ENCODE assay signal across 13 mouse cellular contexts in the genomic region with DNA sequence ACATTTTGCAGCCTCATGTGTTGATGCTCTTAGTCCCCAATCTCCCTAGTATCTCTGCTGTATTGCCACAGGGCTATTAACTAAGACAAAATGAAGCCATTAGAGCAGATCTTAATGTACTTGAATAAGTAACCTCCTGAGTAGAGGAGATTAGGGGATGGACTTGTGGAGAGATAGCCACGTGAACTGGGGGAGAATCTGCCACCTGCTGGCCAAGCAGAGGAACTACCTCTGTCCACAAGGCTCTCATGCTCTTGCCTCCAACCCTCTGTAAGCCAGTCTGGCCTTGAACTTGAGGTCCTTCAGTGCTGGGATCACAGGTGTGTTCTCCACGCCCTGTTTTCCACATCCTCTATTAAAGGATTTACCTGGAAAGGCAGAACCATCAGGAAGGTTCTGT. TPM values are rescaled to one million over a fixed set of nuclear protein-coding genes. Genes with fewer than 3 reads are reported as not detected.
DNase-seq lines count a peak whose midpoint lies in the region; TF ChIP-seq lines count a peak whose summit lies in the region.
"Not testable (repeated sequence)": the region's sequence is repeated elsewhere in the genome, so short reads cannot be mapped to it uniquely, and the experiment has no call there.
"Had no signal": no experiment of that assay in that cellular context is flagged by ENCODE, and none has a peak within 500 bp of the region (broad histone marks: within the 10 kb centered on the region; RNA-seq: fewer than 3 reads in every experiment).

No protein-coding gene starts in this region.

- 4% methylated on average over 2 of the region's 2 CpGs for WGBS in small intestine, adult 2 months

- not testable (repeated sequence) for TF ChIP-seq POLR2A in MEL (IDR thresholded peaks at IDR 0.05; ENCODE audit: control insufficient read depth in 1 of 2, insufficient read depth in 1 of 2, low read depth in 1 of 2, low read length in 2 of 2, poor library complexity in 1 of 2); small intestine, adult 2 months (IDR thresholded peaks at IDR 0.05; ENCODE audit: low read depth, low read length)

- H3K79me2 ChIP-seq in MEL (ENCODE audit: control insufficient read depth, insufficient read depth, low read length, poor library complexity): not testable (repeated sequence)

- peak in 1 of 3 experiments; percentile 52; a peak in 2 of 6 replicates for TF ChIP-seq CTCF in MEL (IDR thresholded peaks at IDR 0.05 in 2 of 3, conservative IDR thresholded peaks at IDR 0.05 in 1 of 3; ENCODE audit: control insufficient read depth in 1 of 3, insufficient read depth in 1 of 3, low read depth in 2 of 3, low read length in 3 of 3, poor library complexity in 1 of 3, severe bottlenecking in 1 of 3)
- TF ChIP-seq CTCF in small intestine, adult 2 months (IDR thresholded peaks at IDR 0.05; ENCODE audit: extremely low read depth, insufficient read length, insufficient replicate concordance, low read depth, low read length): peak; percentile 16; the same call in 1 of the 2 replicates

- H3K9ac ChIP-seq in MEL (ENCODE audit: control insufficient read depth, low read depth, low read length, poor library complexity, severe bottlenecking): not testable (repeated sequence)

- H3K27me3 ChIP-seq in MEL (ENCODE audit: control insufficient read depth in 1 of 2, insufficient read depth in 2 of 2, low read length in 2 of 2); small intestine, adult 2 months (ENCODE audit: control insufficient read depth, insufficient read depth, low read length): not testable (repeated sequence)

- H3K27ac ChIP-seq in MEL (ENCODE audit: control insufficient read depth, low read depth, low read length); small intestine, adult 2 months (ENCODE audit: insufficient read depth, low read depth, low read length): not testable (repeated sequence)

- not testable (repeated sequence) for H3K9me3 ChIP-seq in MEL (replicated peaks; ENCODE audit: insufficient read depth, low read length)

- TF ChIP-seq RAD21 in MEL (IDR thresholded peaks at IDR 0.05; ENCODE audit: low read depth, low read length): not testable (repeated sequence)

- intact Hi-C loops in heart, postnatal 10 days (cut with DNase I): loop anchor here (5.0 kb wide), 1 partner anchor 1849 kb away; no protein-coding TSS in a partner anchor

- H3K4me3 ChIP-seq in MEL (ENCODE audit: control insufficient read depth in 1 of 2, insufficient read depth in 1 of 2, low read depth in 2 of 2, low read length in 2 of 2); small intestine, adult 2 months (ENCODE audit: low read depth, low read length): not testable (repeated sequence)

- DNase-seq in 3T3-L1 (ENCODE audit: low read depth, low spot score) (peak; percentile 14), MEL (ENCODE audit: low read depth, low spot score) (peak; percentile 14)
- DNase-seq in adrenal gland, adult 2 months: peak; percentile 19
- peak; percentile 12 to 28 for DNase-seq in cerebellum, postnatal 14 days
- peak; percentile 13 to 21 for DNase-seq in heart, postnatal 10 days
- peak; percentile 14 to 19 for DNase-seq in kidney, postnatal 36 days
- peak; percentile 26 for DNase-seq in lung, postnatal 25 days (ENCODE audit: low spot score)

- TF ChIP-seq EP300 in MEL (IDR thresholded peaks at IDR 0.05; ENCODE audit: low read depth in 1 of 2, low read length in 2 of 2): not testable (repeated sequence)

- not testable (repeated sequence) for H3K4me1 ChIP-seq in MEL (ENCODE audit: control insufficient read depth in 1 of 2, insufficient read depth in 2 of 2, low read length in 2 of 2); small intestine, adult 2 months (ENCODE audit: control insufficient read depth, insufficient read depth, insufficient read length, low read length)

- H3K36me3 ChIP-seq in MEL (ENCODE audit: control insufficient read depth in 1 of 2, insufficient read depth in 2 of 2, low read length in 2 of 2); small intestine, adult 2 months (ENCODE audit: control insufficient read depth, insufficient read depth, low read length): not testable (repeated sequence)

RNA-seq across cellular contexts. Expression of a gene that starts 23.7 kb away (rescaled TPM):
- total RNA-seq in MEL (2012; rRNA removed): not detected in 2 replicates
- polyA plus RNA-seq in MEL (2012; ENCODE audit: insufficient read depth in 1 of 2, insufficient read length in 2 of 2, low read depth in 1 of 2, low replicate concordance in 2 of 2, missing spikeins in 1 of 2): not detected
- total RNA-seq in adrenal gland, adult 2 months (2021): 1 to 10 TPM; 4.1 to 4.4 TPM
- polyA plus RNA-seq in adrenal gland, adult 2 months (2012; rRNA removed): 4.9 and 6.5 TPM in 2 replicates
- 1 to 10 TPM; 5.8 to 6.6 TPM for total RNA-seq in heart, postnatal 10 days (2021)
- polyA plus RNA-seq in small intestine, adult 2 months (2012; rRNA removed): 13.0 and 15.2 TPM in 2 replicates
- total RNA-seq: forebrain, postnatal 0 days had no signal
- polyA plus RNA-seq: G1E; hindbrain, embryonic 10.5 days; neural tube, embryonic 13.5 days had no signal

RNA-seq across cellular contexts. Expression of a gene that starts 39.4 kb away (rescaled TPM):
- total RNA-seq in MEL (2012; rRNA removed): not detected in 2 replicates
- not detected for polyA plus RNA-seq in MEL (2012; ENCODE audit: insufficient read depth in 1 of 2, insufficient read length in 2 of 2, low read depth in 1 of 2, low replicate concordance in 2 of 2, missing spikeins in 1 of 2)
- 100 to 1,000 TPM in 1 of 2 experiments, 10 to 100 TPM in 1; 88.0 to 148 TPM for total RNA-seq in adrenal gland, adult 2 months (2021)
- polyA plus RNA-seq in adrenal gland, adult 2 months (2012; rRNA removed): 234 and 281 TPM in 2 replicates
- 100 to 1,000 TPM; 188 to 226 TPM for total RNA-seq in heart, postnatal 10 days (2021)
- polyA plus RNA-seq in small intestine, adult 2 months (2012; rRNA removed): 37.5 and 72.2 TPM in 2 replicates
- total RNA-seq: G1E had no signal
- polyA plus RNA-seq: G1E; liver, embryonic 11.5 days had no signal

Comparison
In these comparisons a context has a peak if more than half of its experiments do, and no peak if none do; other contexts are left out.
1. RNA of a gene that starts 39.4 kb away (total RNA-seq): 188 to 226 TPM in heart, postnatal 10 days and 88.0 to 148 TPM in adrenal gland, adult 2 months; not detected in MEL; every median in the first group is over 10 times any median in the second.
2. Peak in every context shown above with its lines, with median percentiles within 50 percentile points of each other: DNase-seq.